Mouse (Mus musculus) hindbrain, embryonic 16.5 days (tissue): ENCODE measurements around the gene Kdm1b. TPM values are rescaled to one million over a fixed set of nuclear protein-coding genes. Genes with fewer than 3 reads are reported as not detected.
A peak's percentile ranks its signal among the peaks of the same experiment; 100 is the strongest.

Source experiments
- ATAC-seq: fragments of 200-750 bp; cut with Nextera tagmentation; 2 replicates; pipeline ENCODE4 v1.8.0; 2017; ENCODE audit warnings: moderate TSS enrichment, moderate library complexity
- H3K27ac ChIP-seq: fragments of 300-500 bp; sonication (generic); 2 replicates; pipeline ENCODE4 v1.5.1; 2014; ENCODE audit warnings: low read depth, mild to moderate bottlenecking, control low read depth, low read length, moderate library complexity
- H3K27me3 ChIP-seq: fragments of 300-500 bp; sonication (generic); replicated peaks from 2 replicates; pipeline ENCODE4 v1.6.1; 2014; ENCODE audit warnings: low read length; ENCODE audit not compliant: control insufficient read depth, insufficient read depth
- H3K36me3 ChIP-seq: fragments of 300-500 bp; sonication (generic); 2 replicates; pipeline ENCODE4 v1.6.1; 2014; ENCODE audit warnings: mild to moderate bottlenecking, low read length, moderate library complexity, mixed read lengths; ENCODE audit not compliant: control insufficient read depth, insufficient read depth
- H3K4me1 ChIP-seq: fragments of 300-500 bp; sonication (generic); 2 replicates; pipeline ENCODE4 v1.6.1; 2014; ENCODE audit warnings: low read depth, low read length; ENCODE audit not compliant: control insufficient read depth, insufficient read depth
- H3K4me2 ChIP-seq: fragments of 300-500 bp; sonication (generic); 2 replicates; pipeline ENCODE4 v1.6.1; 2014; ENCODE audit warnings: mild to moderate bottlenecking, low read length, control low read depth, moderate library complexity
- H3K4me3 ChIP-seq: fragments of 300-500 bp; sonication (generic); 2 replicates; pipeline ENCODE4 v1.5.1; 2014; ENCODE audit warnings: mild to moderate bottlenecking, low read length, control low read depth, moderate library complexity
- H3K9ac ChIP-seq: fragments of 300-500 bp; sonication (generic); 2 replicates; pipeline ENCODE4 v1.6.1; 2014; ENCODE audit warnings: low read depth, mild to moderate bottlenecking, control low read depth, low read length, moderate library complexity
- H3K9me3 ChIP-seq: fragments of 300-500 bp; sonication (generic); 2 replicates; pipeline ENCODE4 v1.6.1; 2014; ENCODE audit warnings: mild to moderate bottlenecking, low read length, moderate library complexity; ENCODE audit not compliant: control insufficient read depth
- WGBS: fragments of 180-500 bp; shearing (Covaris S2); extraction: QIAGEN DNeasy Blood & Tissue Kit; methylation state at CpG from one replicate; pipeline ENCODE4 v1.1.7; 2014; 5-methylcytosine and 5-hydroxymethylcytosine counted together
- polyA plus RNA-seq: library from polyadenylated mRNA; unstranded; fragments of >200 nt; fragmentation: Nextera tagmentation; extraction: Ambion mirVana; gene quantifications from 2 replicates; pipeline ENCODE4 v1.2.1, GENCODE M21; 2015

The Kdm1b gene
- polyA plus RNA-seq, 1 experiment from 2014 or later, result 17.5 TPM

- Histone ChIP-seq H3K9me3 (no peaks in the 10 kb centered on the region), H3K4me2 (no peak overlapping the region), H3K36me3 (no peaks in the 10 kb centered on the region), H3K27ac (no peak overlapping the region), H3K9ac (no peak overlapping the region), H3K4me1 (no peaks in the 10 kb centered on the region), H3K27me3 (no peaks in the 10 kb centered on the region), H3K4me3 (no peak overlapping the region)
- WGBS, result 87% methylated on average over 3 of the region's 3 CpGs
- ATAC-seq, result no peak
Observed at GRCm38 (mm10) chr13:47112056-47112455, 68.8 kb downstream of the Kdm1b start.

GRCm38 (mm10) chr13:47112924-47113323, 69.6 kb downstream of the Kdm1b start:
- 81% methylated on average over 3 of the region's 3 CpGs for WGBS
- Histone ChIP-seq H3K4me3 (no peak overlapping the region), H3K4me1 (no peaks in the 10 kb centered on the region), H3K9ac (no peak overlapping the region), H3K9me3 (no peaks in the 10 kb centered on the region), H3K27me3 (no peaks in the 10 kb centered on the region), H3K36me3 (no peaks in the 10 kb centered on the region), H3K4me2 (no peak overlapping the region), H3K27ac (no peak overlapping the region)
- no peak for ATAC-seq

GRCm38 (mm10) chr13:47116000-47116399, 72.7 kb downstream of the Kdm1b start:
- Histone ChIP-seq H3K9me3 (no peaks in the 10 kb centered on the region), H3K4me2 (no peak overlapping the region), H3K4me3 (no peak overlapping the region), H3K27me3 (0 out of 2 replicates have a peak, but pooled peaks cover 3% of the 10 kb centered on the region), H3K27ac (no peak overlapping the region), H3K4me1 (no peaks in the 10 kb centered on the region), H3K9ac (no peak overlapping the region), H3K36me3 (no peaks in the 10 kb centered on the region)
- no peak for ATAC-seq
- WGBS, result 95% methylated on average over 3 of the region's 3 CpGs

GRCm38 (mm10) chr13:47121333-47121889, 78.1 kb downstream of the Kdm1b start:
- no peak overlapping the region for H3K9ac ChIP-seq
- H3K27me3 ChIP-seq, result 0 out of 2 replicates have a peak, but pooled peaks cover 3% of the 10 kb centered on the region
- no peak overlapping the region for H3K27ac ChIP-seq
- H3K9me3 ChIP-seq, result no peaks in the 10 kb centered on the region
- ATAC-seq, result no peak
- 34% methylated on average over 12 of the region's 12 CpGs for WGBS
- H3K4me1 ChIP-seq, result peaks cover 7% of the 10 kb centered on the region
- H3K4me2 ChIP-seq, result peak overlapping the region; percentile 98
- H3K4me3 ChIP-seq, result 0 out of 2 replicates have a peak overlapping the region, but pooled peaks have one; percentile 14
- no peaks in the 10 kb centered on the region for H3K36me3 ChIP-seq

GRCm38 (mm10) chr13:47122537-47123430, 79.5 kb downstream of the Kdm1b start, which contains the start of gene Rnf144b:
Gene Rnf144b, plus strand, starts transcription at chr13:47122656.
- Histone ChIP-seq H3K9me3 (no peaks in the 10 kb centered on the region), H3K4me1 (peaks cover 7% of the 10 kb centered on the region), H3K27ac (no peak within 1 kb of the TSS), H3K4me2 (peak within 1 kb of the TSS; percentile 98), H3K9ac (peak within 1 kb of the TSS; percentile 68), H3K27me3 (0 out of 2 replicates have a peak, but pooled peaks cover 3% of the 10 kb centered on the region), H3K36me3 (no peaks in the 10 kb centered on the region), H3K4me3 (peak within 1 kb of the TSS; percentile 57)
- 2% methylated on average over 51 of the region's 55 CpGs for WGBS
- ATAC-seq, result peak; percentile 61; the same call in 1 of the 2 replicates

- ATAC-seq, result no peak
- Histone ChIP-seq H3K9ac (no peak overlapping the region), H3K4me1 (peaks cover 7% of the 10 kb centered on the region), H3K27me3 (0 out of 2 replicates have a peak, but pooled peaks cover 3% of the 10 kb centered on the region), H3K4me3 (no peak overlapping the region), H3K27ac (no peak overlapping the region), H3K36me3 (no peaks in the 10 kb centered on the region), H3K9me3 (no peaks in the 10 kb centered on the region), H3K4me2 (no peak overlapping the region)
- 50% methylated on average over 3 of the region's 3 CpGs for WGBS
Observed at GRCm38 (mm10) chr13:47124449-47124848, 81.2 kb downstream of the Kdm1b start.

- H3K9ac ChIP-seq, result no peak overlapping the region
- 0 out of 2 replicates have a peak, but pooled peaks cover 3% of the 10 kb centered on the region for H3K27me3 ChIP-seq
- no peak overlapping the region for H3K4me3 ChIP-seq
- H3K9me3 ChIP-seq, result no peaks in the 10 kb centered on the region
- no peak for ATAC-seq
- WGBS, result 79% methylated on average over 6 of the region's 6 CpGs
- H3K36me3 ChIP-seq, result no peaks in the 10 kb centered on the region
- H3K4me1 ChIP-seq, result peaks cover 7% of the 10 kb centered on the region
- no peak overlapping the region for H3K4me2 ChIP-seq
- H3K27ac ChIP-seq, result no peak overlapping the region
Observed at GRCm38 (mm10) chr13:47124986-47125385, 81.7 kb downstream of the Kdm1b start.

GRCm38 (mm10) chr13:47125595-47125994, 82.3 kb downstream of the Kdm1b start:
- Histone ChIP-seq H3K4me1 (peaks cover 7% of the 10 kb centered on the region), H3K36me3 (no peaks in the 10 kb centered on the region), H3K27me3 (0 out of 2 replicates have a peak, but pooled peaks cover 2% of the 10 kb centered on the region), H3K4me2 (no peak overlapping the region), H3K9me3 (no peaks in the 10 kb centered on the region), H3K4me3 (no peak overlapping the region), H3K27ac (no peak overlapping the region), H3K9ac (no peak overlapping the region)
- no peak for ATAC-seq
- WGBS, result 77% methylated on average over 5 of the region's 5 CpGs

GRCm38 (mm10) chr13:47129090-47129489, 85.8 kb downstream of the Kdm1b start:
- Histone ChIP-seq H3K4me2 (no peak overlapping the region), H3K36me3 (no peaks in the 10 kb centered on the region), H3K4me3 (no peak overlapping the region), H3K27me3 (no peaks in the 10 kb centered on the region), H3K4me1 (no peaks in the 10 kb centered on the region), H3K9me3 (no peaks in the 10 kb centered on the region), H3K27ac (no peak overlapping the region), H3K9ac (no peak overlapping the region)
- WGBS, result 74% methylated on average over 4 of the region's 4 CpGs
- no peak for ATAC-seq
